Mouse (Mus musculus) MEL (cell line): ENCODE measurements at regions not wholly inside any gene's neighbourhood (a gene's known extent, or its start where the extent isn't known, plus 50 kb on each side); places are given as distances from the start of the nearest gene placed in this dataset.

Source experiments
- EP300 ChIP-seq, 2 experiments: IDR thresholded peaks; 2 replicates each; pipeline ENCODE4 v1.6.1; 2011; ENCODE audit warnings: improper control_type of control experiment in 2 of 2, low read length in 2 of 2, low read depth in 1 of 2, mild to moderate bottlenecking in 1 of 2
- TAL1 ChIP-seq: IDR thresholded peaks from 2 replicates; pipeline ENCODE4 v1.6.1; 2012; ENCODE audit warnings: mild to moderate bottlenecking, inconsistent platforms, low read length, moderate library complexity, mixed read lengths
- UBTF ChIP-seq: IDR thresholded peaks from 2 replicates; pipeline ENCODE4 v1.6.1; 2012; ENCODE audit warnings: low read depth, mild to moderate bottlenecking, inconsistent platforms, low read length, improper control_type of control experiment, moderate library complexity, borderline replicate concordance; ENCODE audit not compliant: insufficient read depth

- TF ChIP-seq UBTF (no peak), EP300 (IDR thresholded peaks at IDR 0.05; ENCODE audit: low read depth in 1 of 2, low read length in 2 of 2) (no peak), TAL1 (no peak)
Observed at GRCm38 (mm10) chr3:81289762-81290161, 253.5 kb downstream of the Pdgfc start.
